Mouse (Mus musculus): ENCODE measurements around the gene Ptgdr2.

Ptgdr2 gene

GRCm38 (mm10) chr19:10965721-10966120, 28.8 kb downstream of the Ptgdr2 start:
- in situ Hi-C loops (cut with MboI; ENCODE audit: low pct_unique_long_range_greater_than_20kb in 1 of 2, low sequenced_read_pairs in 2 of 2, unreplicated experiment in 1 of 2), result no loop called here

GRCm38 (mm10) chr19:10968578-10968977, 31.6 kb downstream of the Ptgdr2 start:
- in situ Hi-C loops (cut with MboI; ENCODE audit: low pct_unique_long_range_greater_than_20kb in 1 of 2, low sequenced_read_pairs in 2 of 2, unreplicated experiment in 1 of 2), result no loop called here

- in situ Hi-C loops (cut with MboI; ENCODE audit: low pct_unique_long_range_greater_than_20kb in 1 of 2, low sequenced_read_pairs in 2 of 2, unreplicated experiment in 1 of 2), result no loop called here
Observed at GRCm38 (mm10) chr19:10970457-10970856, 33.5 kb downstream of the Ptgdr2 start.

- in situ Hi-C loops (cut with MboI; ENCODE audit: low pct_unique_long_range_greater_than_20kb in 1 of 2, low sequenced_read_pairs in 2 of 2, unreplicated experiment in 1 of 2), result no loop called here
Observed at GRCm38 (mm10) chr19:10972660-10973059, 35.7 kb downstream of the Ptgdr2 start.

- in situ Hi-C loops (cut with MboI; ENCODE audit: low pct_unique_long_range_greater_than_20kb in 1 of 2, low sequenced_read_pairs in 2 of 2, unreplicated experiment in 1 of 2), result no loop called here
Observed at GRCm38 (mm10) chr19:10973187-10973586, 36.2 kb downstream of the Ptgdr2 start.

GRCm38 (mm10) chr19:10974238-10974865, 37.4 kb downstream of the Ptgdr2 start, which contains the start of gene Ms4a10:
TSS of gene Ms4a10 (minus strand) at chr19:10974670.
- in situ Hi-C loops (cut with MboI; ENCODE audit: low pct_unique_long_range_greater_than_20kb in 1 of 2, low sequenced_read_pairs in 2 of 2, unreplicated experiment in 1 of 2), result no loop called here

- in situ Hi-C loops (cut with MboI; ENCODE audit: low pct_unique_long_range_greater_than_20kb in 1 of 2, low sequenced_read_pairs in 2 of 2, unreplicated experiment in 1 of 2), result loop anchor here in 1 of 2 experiments (5.0 kb wide), 1 partner anchor 38 kb away; the partner anchor contains the start of gene Ptgdr2
Observed at GRCm38 (mm10) chr19:10975187-10975586, 38.2 kb downstream of the Ptgdr2 start.

GRCm38 (mm10) chr19:10976318-10976717, 39.4 kb downstream of the Ptgdr2 start:
- in situ Hi-C loops (cut with MboI; ENCODE audit: low pct_unique_long_range_greater_than_20kb in 1 of 2, low sequenced_read_pairs in 2 of 2, unreplicated experiment in 1 of 2), result loop anchor here in 1 of 2 experiments (5.0 kb wide), 1 partner anchor 39 kb away; the partner anchor contains the start of gene Ptgdr2

- in situ Hi-C loops (cut with MboI; ENCODE audit: low pct_unique_long_range_greater_than_20kb in 1 of 2, low sequenced_read_pairs in 2 of 2, unreplicated experiment in 1 of 2), result loop anchor here in 1 of 2 experiments (5.0 kb wide), 1 partner anchor 42 kb away; the partner anchor contains the start of gene Ptgdr2
Observed at GRCm38 (mm10) chr19:10979184-10980168, 42.5 kb downstream of the Ptgdr2 start.

GRCm38 (mm10) chr19:10980210-10980609, 43.2 kb downstream of the Ptgdr2 start:
- in situ Hi-C loops (cut with MboI; ENCODE audit: low pct_unique_long_range_greater_than_20kb in 1 of 2, low sequenced_read_pairs in 2 of 2, unreplicated experiment in 1 of 2), result no loop called here

- in situ Hi-C loops (cut with MboI; ENCODE audit: low pct_unique_long_range_greater_than_20kb in 1 of 2, low sequenced_read_pairs in 2 of 2, unreplicated experiment in 1 of 2), result no loop called here
Observed at GRCm38 (mm10) chr19:10983146-10983545, 46.2 kb downstream of the Ptgdr2 start.

GRCm38 (mm10) chr19:10984551-10984950, 47.6 kb downstream of the Ptgdr2 start:
- in situ Hi-C loops (cut with MboI; ENCODE audit: low pct_unique_long_range_greater_than_20kb in 1 of 2, low sequenced_read_pairs in 2 of 2, unreplicated experiment in 1 of 2), result no loop called here

GRCm38 (mm10) chr19:10985889-10986288, 48.9 kb downstream of the Ptgdr2 start:
- in situ Hi-C loops (cut with MboI; ENCODE audit: low pct_unique_long_range_greater_than_20kb in 1 of 2, low sequenced_read_pairs in 2 of 2, unreplicated experiment in 1 of 2), result no loop called here

GRCm38 (mm10) chr19:10988563-10988962, 51.6 kb downstream of the Ptgdr2 start:
- in situ Hi-C loops (cut with MboI; ENCODE audit: low pct_unique_long_range_greater_than_20kb in 1 of 2, low sequenced_read_pairs in 2 of 2, unreplicated experiment in 1 of 2), result no loop called here

- in situ Hi-C loops (cut with MboI; ENCODE audit: low pct_unique_long_range_greater_than_20kb in 1 of 2, low sequenced_read_pairs in 2 of 2, unreplicated experiment in 1 of 2), result no loop called here
Observed at GRCm38 (mm10) chr19:10990751-10991150, 53.8 kb downstream of the Ptgdr2 start.

- in situ Hi-C loops (cut with MboI; ENCODE audit: low pct_unique_long_range_greater_than_20kb in 1 of 2, low sequenced_read_pairs in 2 of 2, unreplicated experiment in 1 of 2), result no loop called here
Observed at GRCm38 (mm10) chr19:10991911-10992310, 55.0 kb downstream of the Ptgdr2 start.
